Mouse (Mus musculus) R1 (cell line): Measurements from ENCODE around the gene Sla2.
A peak's percentile ranks its signal among the peaks of the same experiment; 100 is the strongest.
"Not testable (repeated sequence)": the region's sequence is repeated elsewhere in the genome, so short reads cannot be mapped to it uniquely, and the experiment has no call there.

Experiments
- DNase-seq: peaks from one replicate; pipeline ENCODE4 v3.0.0-alpha.2; 2018; ENCODE audit warnings: low read depth, low spot score

Gene Sla2

GRCm38 (mm10) chr2:156868994-156869393, 18.0 kb downstream of the Sla2 start:
- DNase-seq: no peak

- DNase-seq: no peak
Measured at GRCm38 (mm10) chr2:156864481-156864880, 22.5 kb downstream of the Sla2 start.

- DNase-seq: peak; percentile 51
Measured at GRCm38 (mm10) chr2:156863487-156864160, 23.4 kb downstream of the Sla2 start.

- peak; percentile 97 for DNase-seq
Measured at GRCm38 (mm10) chr2:156862772-156863486, 24.1 kb downstream of the Sla2 start, which contains the start of gene Rab5if. Gene Rab5if, plus strand, starts transcription at chr2:156863128.

- DNase-seq: peak; percentile 41
Measured at GRCm38 (mm10) chr2:156862041-156862717, 24.8 kb downstream of the Sla2 start.

- DNase-seq: no peak
Measured at GRCm38 (mm10) chr2:156858671-156859070, 28.3 kb downstream of the Sla2 start.

- no peak for DNase-seq
Measured at GRCm38 (mm10) chr2:156857835-156858234, 29.2 kb downstream of the Sla2 start, which contains the start of gene 4930518I15Rik. Gene 4930518I15Rik, minus strand, starts transcription at chr2:156857946.

- DNase-seq: no peak
Measured at GRCm38 (mm10) chr2:156857385-156857791, 29.6 kb downstream of the Sla2 start.

- DNase-seq: no peak
Measured at GRCm38 (mm10) chr2:156856311-156856710, 30.7 kb downstream of the Sla2 start.

- DNase-seq: not testable (repeated sequence)
Measured at GRCm38 (mm10) chr2:156853999-156854771, 32.8 kb downstream of the Sla2 start.

- DNase-seq: not testable (repeated sequence)
Measured at GRCm38 (mm10) chr2:156853584-156853983, 33.4 kb downstream of the Sla2 start.

GRCm38 (mm10) chr2:156850505-156850904, 36.5 kb downstream of the Sla2 start:
- no peak for DNase-seq

GRCm38 (mm10) chr2:156848526-156849182, 38.3 kb downstream of the Sla2 start:
- no peak for DNase-seq

- DNase-seq: peak; percentile 23
Measured at GRCm38 (mm10) chr2:156847653-156848052, 39.3 kb downstream of the Sla2 start.

- DNase-seq: peak; percentile 42
Measured at GRCm38 (mm10) chr2:156844715-156845114, 42.3 kb downstream of the Sla2 start.

- no peak for DNase-seq
Measured at GRCm38 (mm10) chr2:156843331-156843730, 43.7 kb downstream of the Sla2 start.

GRCm38 (mm10) chr2:156842711-156843110, 44.3 kb downstream of the Sla2 start:
- DNase-seq: peak; percentile 47

GRCm38 (mm10) chr2:156841841-156842706, 44.9 kb downstream of the Sla2 start:
- peak; percentile 92 for DNase-seq

- peak; percentile 77 for DNase-seq
Measured at GRCm38 (mm10) chr2:156841028-156841840, 45.8 kb downstream of the Sla2 start.
